In genomic region chr8:31525071-31525470, GRCm38 (mm10) we compare ENCODE assay signal across 14 mouse cellular contexts.
DNase-seq lines count a peak whose midpoint lies in the region; ATAC-seq and TF ChIP-seq lines count a peak whose summit lies in the region.
"Had no signal": no experiment of that assay in that cellular context is flagged by ENCODE, and none has a peak within 500 bp of the region (broad histone marks: within the 10 kb centered on the region; RNA-seq: fewer than 3 reads in every experiment).

No protein-coding gene starts in this region.

- 12% methylated on average over 5 of the region's 5 CpGs for WGBS in heart, postnatal 0 days
- 46% methylated on average over 5 of the region's 5 CpGs for WGBS in heart, embryonic 11.5 days (ENCODE audit: insufficient replicate concordance)
- WGBS in kidney, embryonic 16.5 days, result 47% methylated on average over 5 of the region's 5 CpGs
- 32% methylated on average over 5 of the region's 5 CpGs for WGBS in lung, postnatal 0 days

- H3K4me2 ChIP-seq in heart, postnatal 0 days (ENCODE audit: low read depth, low read length), result no peak overlapping the region
- no peak overlapping the region for H3K4me2 ChIP-seq in heart, embryonic 11.5 days
- no peak overlapping the region for H3K4me2 ChIP-seq in kidney, embryonic 16.5 days (replicated peaks; ENCODE audit: low read depth, low read length)
- no peak overlapping the region for H3K4me2 ChIP-seq in lung, postnatal 0 days (replicated peaks; ENCODE audit: low read depth, low read length)
- H3K4me2 ChIP-seq: embryonic facial prominence, embryonic 13.5 days; heart, embryonic 12.5 days; liver, embryonic 15.5 days; midbrain, embryonic 11.5 days had no signal

- TF ChIP-seq EP300 in heart, postnatal 0 days (IDR thresholded peaks at IDR 0.05; ENCODE audit: low read depth), result no peak
- peak; percentile 88 for TF ChIP-seq EP300 in lung, postnatal 0 days (IDR thresholded peaks at IDR 0.05)

- H3K9me3 ChIP-seq in heart, postnatal 0 days (replicated peaks; ENCODE audit: control insufficient read depth, low read length), result peaks cover 4% of the 10 kb centered on the region; the same call in 1 of the 2 replicates
- H3K9me3 ChIP-seq in heart, embryonic 11.5 days (replicated peaks; ENCODE audit: control insufficient read depth, low read length), result 0 out of 2 replicates have a peak, but pooled peaks cover 3% of the 10 kb centered on the region
- peaks cover 2% of the 10 kb centered on the region; the same call in 1 of the 2 replicates for H3K9me3 ChIP-seq in kidney, embryonic 16.5 days (ENCODE audit: low read length)
- H3K9me3 ChIP-seq in lung, postnatal 0 days (ENCODE audit: low read length), result no peaks in the 10 kb centered on the region
- H3K9me3 ChIP-seq: embryonic facial prominence, embryonic 13.5 days; liver, embryonic 15.5 days had no signal

- no peak for TF ChIP-seq CTCF in heart, postnatal 0 days (IDR thresholded peaks at IDR 0.05; ENCODE audit: low read depth)
- TF ChIP-seq CTCF in lung, postnatal 0 days (IDR thresholded peaks at IDR 0.05), result no peak

- H3K4me3 ChIP-seq in heart, postnatal 0 days (ENCODE audit: low read depth, low read length), result no peak overlapping the region
- H3K4me3 ChIP-seq in heart, embryonic 11.5 days (ENCODE audit: low read depth, low read length), result no peak overlapping the region
- no peak overlapping the region for H3K4me3 ChIP-seq in kidney, embryonic 16.5 days (ENCODE audit: low read length)
- H3K4me3 ChIP-seq in lung, postnatal 0 days (ENCODE audit: low read depth, low read length), result no peak overlapping the region
- H3K4me3 ChIP-seq: embryonic facial prominence, embryonic 13.5 days; heart, embryonic 12.5 days; liver, embryonic 15.5 days had no signal

- H3K27me3 ChIP-seq in heart, postnatal 0 days (ENCODE audit: control insufficient read depth, insufficient read depth, low read length), result no peaks in the 10 kb centered on the region
- no peaks in the 10 kb centered on the region for H3K27me3 ChIP-seq in heart, embryonic 11.5 days (ENCODE audit: control insufficient read depth, insufficient read depth, low read length)
- no peaks in the 10 kb centered on the region for H3K27me3 ChIP-seq in kidney, embryonic 16.5 days (ENCODE audit: insufficient read depth, low read length)
- H3K27me3 ChIP-seq in lung, postnatal 0 days (replicated peaks; ENCODE audit: insufficient read depth, low read length), result no peaks in the 10 kb centered on the region
- H3K27me3 ChIP-seq: embryonic facial prominence, embryonic 13.5 days; heart, embryonic 12.5 days; liver, embryonic 15.5 days had no signal

- H3K36me3 ChIP-seq in heart, postnatal 0 days (replicated peaks; ENCODE audit: control insufficient read depth, insufficient read depth, low read length), result no peaks in the 10 kb centered on the region
- no peaks in the 10 kb centered on the region for H3K36me3 ChIP-seq in heart, embryonic 11.5 days (ENCODE audit: control insufficient read depth, insufficient read depth, low read length)
- no peaks in the 10 kb centered on the region for H3K36me3 ChIP-seq in kidney, embryonic 16.5 days (ENCODE audit: insufficient read depth, low read length)
- H3K36me3 ChIP-seq in lung, postnatal 0 days (ENCODE audit: insufficient read depth, low read length), result no peaks in the 10 kb centered on the region
- H3K36me3 ChIP-seq: embryonic facial prominence, embryonic 13.5 days; heart, embryonic 12.5 days; liver, embryonic 15.5 days had no signal

- DNase-seq in heart, postnatal 0 days (ENCODE audit: low spot score), result peak; percentile 36
- DNase-seq in Muller cell, postnatal 12 days (ENCODE audit: inconsistent ontology term), result peak; percentile 91
- DNase-seq in lung, postnatal 0 days (ENCODE audit: low spot score), result peak; percentile 71
- DNase-seq in layer of hippocampus, postnatal 36 days, result no peak
- DNase-seq in layer of hippocampus, postnatal 25 days (ENCODE audit: extremely low spot score in 1 of 2, low spot score in 1 of 2), result no peak
- DNase-seq: cerebellum, adult 2 months; gastrocnemius, postnatal 36 days had no signal

- no peak overlapping the region for H3K27ac ChIP-seq in heart, postnatal 0 days (ENCODE audit: low read depth)
- H3K27ac ChIP-seq in heart, embryonic 11.5 days (ENCODE audit: low read depth, low read length), result no peak overlapping the region
- peak overlapping the region; percentile 46; the same call in 1 of the 2 replicates for H3K27ac ChIP-seq in kidney, embryonic 16.5 days (ENCODE audit: low read length)
- no peak overlapping the region; the same call in 1 of the 2 replicates for H3K27ac ChIP-seq in lung, postnatal 0 days (ENCODE audit: low read length)
- H3K27ac ChIP-seq: embryonic facial prominence, embryonic 13.5 days; liver, embryonic 15.5 days had no signal

- ATAC-seq in heart, postnatal 0 days (ENCODE audit: insufficient read depth, low read depth), result peak; percentile 63; the same call in 1 of the 2 replicates
- no peak for ATAC-seq in heart, embryonic 11.5 days (replicated peaks; ENCODE audit: insufficient number of reproducible peaks, low FRiP score, low TSS enrichment)
- ATAC-seq in kidney, embryonic 16.5 days (ENCODE audit: low FRiP score, low TSS enrichment), result peak; percentile 84
- peak; percentile 37 for ATAC-seq in lung, postnatal 0 days
- ATAC-seq in megakaryocyte-erythroid progenitor cell, adult 5-6 weeks (replicated peaks; ENCODE audit: low FRiP score, low TSS enrichment, poor library complexity, severe bottlenecking), result no peak

- H3K4me1 ChIP-seq in heart, postnatal 0 days (ENCODE audit: control insufficient read depth, insufficient read depth), result peaks cover 7% of the 10 kb centered on the region
- H3K4me1 ChIP-seq in heart, embryonic 11.5 days (ENCODE audit: control insufficient read depth, insufficient read depth, low read length), result 0 out of 2 replicates have a peak, but pooled peaks cover 2% of the 10 kb centered on the region
- H3K4me1 ChIP-seq in kidney, embryonic 16.5 days (ENCODE audit: insufficient read depth, low read length), result no peaks in the 10 kb centered on the region
- no peaks in the 10 kb centered on the region for H3K4me1 ChIP-seq in lung, postnatal 0 days (ENCODE audit: insufficient read depth, low read depth, low read length)
- H3K4me1 ChIP-seq: embryonic facial prominence, embryonic 13.5 days; liver, embryonic 15.5 days had no signal

- no peak overlapping the region for H3K9ac ChIP-seq in heart, postnatal 0 days (replicated peaks; ENCODE audit: low read depth, low read length)
- H3K9ac ChIP-seq in heart, embryonic 11.5 days (ENCODE audit: low read depth, low read length), result no peak overlapping the region
- no peak overlapping the region for H3K9ac ChIP-seq in kidney, embryonic 16.5 days (replicated peaks; ENCODE audit: low read length)
- H3K9ac ChIP-seq in lung, postnatal 0 days (replicated peaks; ENCODE audit: low read depth), result no peak overlapping the region
- H3K9ac ChIP-seq: embryonic facial prominence, embryonic 13.5 days; heart, embryonic 12.5 days; liver, embryonic 15.5 days had no signal

Comparison
In these comparisons a context has a peak if more than half of its experiments do, and no peak if none do; other contexts are left out.
1. ATAC-seq: peak in heart, postnatal 0 days (single experiment), kidney, embryonic 16.5 days (single experiment) and lung, postnatal 0 days (single experiment); none in heart, embryonic 11.5 days (single experiment) and megakaryocyte-erythroid progenitor cell, adult 5-6 weeks (single experiment).
2. DNase-seq: peak in heart, postnatal 0 days (single experiment), Muller cell, postnatal 12 days (single experiment) and lung, postnatal 0 days (single experiment); none in layer of hippocampus, postnatal 36 days (0 of 2) and layer of hippocampus, postnatal 25 days (0 of 2).